Mouse (Mus musculus): ENCODE data around the gene Olfr218. TPM values are rescaled to one million over a fixed set of nuclear protein-coding genes. Genes with fewer than 3 reads are reported as not detected.
"Not testable (repeated sequence)": the region's sequence is repeated elsewhere in the genome, so short reads cannot be mapped to it uniquely, and the experiment has no call there.

Gene Olfr218
- total RNA-seq (2021), result not detected
- long read RNA-seq, experiment 1, result 0 reads
- long read RNA-seq, experiment 2, result 0 reads

GRCm38 (mm10) chr1:173197508-173197907 is at the start of gene Olfr218:
Gene Olfr218 (plus strand): TSS chr1:173197808.
- no peak for DNase-seq (ENCODE audit: low spot score in 2 of 2)

- DNase-seq (ENCODE audit: low spot score in 2 of 2), result no peak
Observed at GRCm38 (mm10) chr1:173174154-173174842, 23.3 kb upstream of the Olfr218 start.

GRCm38 (mm10) chr1:173190540-173190939 is 7.1 kb upstream of the Olfr218 start, which contains the start of gene Olfr1406:
Gene Olfr1406 (minus strand): TSS chr1:173190640.
- no peak for DNase-seq (ENCODE audit: low spot score in 2 of 2)

GRCm38 (mm10) chr1:173192059-173192458 is 5.5 kb upstream of the Olfr218 start:
- DNase-seq (ENCODE audit: low spot score in 2 of 2), result no peak

- DNase-seq (ENCODE audit: low spot score in 2 of 2), result no peak
Observed at GRCm38 (mm10) chr1:173196359-173196758, 1.2 kb upstream of the Olfr218 start.

- no peak for DNase-seq (ENCODE audit: low spot score in 2 of 2)
Observed at GRCm38 (mm10) chr1:173212092-173212491, 14.5 kb downstream of the Olfr218 start, which contains the start of gene Olfr1404. Gene Olfr1404 (plus strand): TSS chr1:173212392.

GRCm38 (mm10) chr1:173216481-173216880 is 18.9 kb downstream of the Olfr218 start:
- no peak for DNase-seq (ENCODE audit: low spot score in 2 of 2)

GRCm38 (mm10) chr1:173227081-173227480 is 29.5 kb downstream of the Olfr218 start, which contains the start of gene Fcer1a:
Gene Fcer1a (minus strand): TSS chr1:173227214.
- no peak for DNase-seq (ENCODE audit: low spot score in 2 of 2)

GRCm38 (mm10) chr1:173237004-173237403 is 39.4 kb downstream of the Olfr218 start:
- not testable (repeated sequence) for DNase-seq (ENCODE audit: low spot score in 2 of 2)

GRCm38 (mm10) chr1:173249888-173250287 is 52.3 kb downstream of the Olfr218 start:
- no peak for DNase-seq (ENCODE audit: low spot score in 2 of 2)

Other genes with a start within 250 kb of the Olfr218 start
- not detected for gene Olfr16, start 247.4 kb upstream of the Olfr218 start, total RNA-seq (2021)
- not detected for gene Olfr1408, start 60.4 kb upstream of the Olfr218 start, total RNA-seq (2021)
- not detected for gene Olfr1406, start 7.2 kb upstream of the Olfr218 start, total RNA-seq (2021)
- not detected for gene Olfr1404, start 14.6 kb downstream of the Olfr218 start, total RNA-seq (2021)
- gene Fcer1a, start 29.4 kb downstream of the Olfr218 start, total RNA-seq (2021), result under 1 TPM in 1 of 2 experiments, not detected in 1; 0.54 TPM
- gene Olfr418, start 68.2 kb downstream of the Olfr218 start, total RNA-seq (2021), result not detected
- not detected for gene Mptx2, start 80.0 kb downstream of the Olfr218 start, total RNA-seq (2021)
- gene Ackr1, start 135.9 kb downstream of the Olfr218 start, total RNA-seq (2021), result 10 to 100 TPM; 10.8 to 15.1 TPM
- 1 to 10 TPM in 1 of 2 experiments, under 1 TPM in 1; 0.71 to 2.9 TPM for gene Aim2, start 153.1 kb downstream of the Olfr218 start, total RNA-seq (2021)
- gene Cadm3, start 169.9 kb downstream of the Olfr218 start, total RNA-seq (2021), result 10 to 100 TPM; 28.7 to 33.7 TPM